Mouse (Mus musculus) intestine, embryonic 16.5 days (tissue): ENCODE results near the gene Kifc1. TPM values are rescaled to one million over a fixed set of nuclear protein-coding genes. Genes with fewer than 3 reads are reported as not detected.
"Not testable (repeated sequence)": the region's sequence is repeated elsewhere in the genome, so short reads cannot be mapped to it uniquely, and the experiment has no call there.

Experiments used
- ATAC-seq: fragments of 200-750 bp; cut with Nextera tagmentation; 2 replicates; pipeline ENCODE4 v1.8.0; 2017; ENCODE audit warnings: moderate TSS enrichment, moderate library complexity
- H3K27ac ChIP-seq: fragments of 300-500 bp; sonication (generic); 2 replicates; pipeline ENCODE4 v1.5.1; 2014; ENCODE audit warnings: mild to moderate bottlenecking, low read length
- H3K27me3 ChIP-seq: fragments of 300-500 bp; sonication (generic); replicated peaks from 2 replicates; pipeline ENCODE4 v1.6.1; 2014; ENCODE audit warnings: low read length, control low read depth, mixed read lengths; ENCODE audit not compliant: control insufficient read depth, insufficient read depth
- H3K36me3 ChIP-seq: fragments of 300-500 bp; sonication (generic); 2 replicates; pipeline ENCODE4 v1.6.1; 2014; ENCODE audit warnings: low read length, control low read depth; ENCODE audit not compliant: control insufficient read depth, insufficient read depth
- H3K4me1 ChIP-seq: fragments of 300-500 bp; sonication (generic); 2 replicates; pipeline ENCODE4 v1.6.1; 2014; ENCODE audit warnings: low read length, control low read depth, mixed read lengths; ENCODE audit not compliant: control insufficient read depth, insufficient read depth
- H3K4me2 ChIP-seq: fragments of 300-500 bp; sonication (generic); 2 replicates; pipeline ENCODE4 v1.6.1; 2014; ENCODE audit warnings: low read depth, low read length, control low read depth
- H3K4me3 ChIP-seq: fragments of 300-500 bp; sonication (generic); 2 replicates; pipeline ENCODE4 v1.5.1; 2014; ENCODE audit warnings: mild to moderate bottlenecking, low read length
- H3K9ac ChIP-seq: fragments of 300-500 bp; sonication (generic); 2 replicates; pipeline ENCODE4 v1.6.1; 2014; ENCODE audit warnings: low read depth, low read length
- H3K9me3 ChIP-seq: fragments of 300-500 bp; sonication (generic); 2 replicates; pipeline ENCODE4 v1.6.1; 2016; ENCODE audit warnings: low read length, control low read depth; ENCODE audit not compliant: control insufficient read depth
- WGBS: fragments of 180-500 bp; shearing (Covaris S2); extraction: QIAGEN DNeasy Blood & Tissue Kit; methylation state at CpG from one replicate; pipeline ENCODE4 v1.1.7; 2014; 5-methylcytosine and 5-hydroxymethylcytosine counted together
- polyA plus RNA-seq: library from polyadenylated mRNA; unstranded; fragments of >200 nt; fragmentation: Nextera tagmentation; extraction: Ambion mirVana; gene quantifications from 2 replicates; pipeline ENCODE4 v1.2.1, GENCODE M21; 2015

Gene Kifc1
- polyA plus RNA-seq, 1 experiment from 2014 or later, result 7.0 TPM

GRCm38 (mm10) chr17:33875797-33876196 lies 14.7 kb downstream of the Kifc1 start:
- H3K27me3 ChIP-seq, ATAC-seq, H3K4me3 ChIP-seq, H3K36me3 ChIP-seq, H3K9me3 ChIP-seq, H3K27ac ChIP-seq, H3K9ac ChIP-seq, H3K4me2 ChIP-seq, H3K4me1 ChIP-seq: not testable (repeated sequence)
- WGBS, result 71% methylated on average over 5 of the region's 5 CpGs

- Histone ChIP-seq H3K4me1 (no peaks in the 10 kb centered on the region), H3K4me2 (no peak overlapping the region), H3K9me3 (no peaks in the 10 kb centered on the region), H3K4me3 (no peak overlapping the region), H3K9ac (no peak overlapping the region), H3K27me3 (no peaks in the 10 kb centered on the region), H3K27ac (no peak overlapping the region), H3K36me3 (no peaks in the 10 kb centered on the region)
- WGBS, result 92% methylated on average over 8 of the region's 11 CpGs
- ATAC-seq, result no peak
Measured at GRCm38 (mm10) chr17:33874411-33874810, 16.1 kb downstream of the Kifc1 start.

GRCm38 (mm10) chr17:33873537-33873936 lies 16.9 kb downstream of the Kifc1 start, which contains the start of gene Gm7029:
Gene Gm7029 (plus strand): TSS chr17:33873837.
- H3K36me3 ChIP-seq, H3K4me3 ChIP-seq, H3K9ac ChIP-seq, H3K4me1 ChIP-seq, H3K4me2 ChIP-seq, ATAC-seq, H3K27ac ChIP-seq, H3K27me3 ChIP-seq, H3K9me3 ChIP-seq: not testable (repeated sequence)
- 89% methylated on average over 3 of the region's 12 CpGs for WGBS

- Histone ChIP-seq H3K27me3 (no peaks in the 10 kb centered on the region), H3K9ac (no peak overlapping the region), H3K9me3 (no peaks in the 10 kb centered on the region), H3K27ac (no peak overlapping the region), H3K4me1 (no peaks in the 10 kb centered on the region), H3K36me3 (no peaks in the 10 kb centered on the region), H3K4me3 (no peak overlapping the region), H3K4me2 (no peak overlapping the region)
- 44% methylated on average over 9 of the region's 9 CpGs for WGBS
- no peak for ATAC-seq
Measured at GRCm38 (mm10) chr17:33865330-33866030, 25.0 kb downstream of the Kifc1 start.

GRCm38 (mm10) chr17:33857816-33858215 lies 32.6 kb downstream of the Kifc1 start:
- WGBS, result 74% methylated on average over 4 of the region's 4 CpGs
- Histone ChIP-seq H3K4me2 (no peak overlapping the region), H3K4me1 (no peaks in the 10 kb centered on the region), H3K9me3 (no peaks in the 10 kb centered on the region), H3K27me3 (no peaks in the 10 kb centered on the region), H3K4me3 (no peak overlapping the region), H3K9ac (no peak overlapping the region), H3K27ac (no peak overlapping the region), H3K36me3 (no peaks in the 10 kb centered on the region)
- no peak for ATAC-seq

DNA sequence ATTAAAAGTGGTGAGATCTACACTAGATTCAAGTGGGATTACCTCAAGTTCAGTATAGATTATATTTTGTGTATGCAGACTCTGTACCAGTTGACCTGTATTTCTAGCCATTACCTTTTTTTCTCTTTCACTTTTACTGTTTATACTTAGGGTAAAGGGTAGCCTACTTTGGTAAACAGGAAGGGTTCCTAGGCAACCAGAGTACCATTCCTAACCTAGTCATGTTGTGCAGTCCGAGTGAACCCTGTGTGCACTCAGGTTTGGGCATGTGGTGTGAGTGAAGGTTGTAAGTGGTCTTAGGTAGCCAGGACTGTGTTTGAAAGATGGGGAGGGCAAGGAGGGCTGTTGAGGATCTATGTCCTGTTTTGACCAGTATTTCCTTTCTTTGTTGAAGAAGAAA lies 39.1 kb downstream of the Kifc1 start:
- H3K9me3 ChIP-seq, result no peaks in the 10 kb centered on the region
- H3K27ac ChIP-seq, result no peak overlapping the region
- H3K4me3 ChIP-seq, result no peak overlapping the region
- no peak overlapping the region for H3K9ac ChIP-seq
- 35% methylated on average over 1 of the region's 1 CpGs for WGBS
- H3K36me3 ChIP-seq, result peaks cover 12% of the 10 kb centered on the region; the same call in 1 of the 2 replicates
- H3K4me1 ChIP-seq, result no peaks in the 10 kb centered on the region
- no peaks in the 10 kb centered on the region for H3K27me3 ChIP-seq
- no peak for ATAC-seq
- no peak overlapping the region for H3K4me2 ChIP-seq

GRCm38 (mm10) chr17:33848139-33848538 lies 42.3 kb downstream of the Kifc1 start:
- Histone ChIP-seq H3K4me3 (no peak overlapping the region), H3K27me3 (no peaks in the 10 kb centered on the region), H3K9ac (no peak overlapping the region), H3K9me3 (no peaks in the 10 kb centered on the region), H3K4me1 (peaks cover 10% of the 10 kb centered on the region), H3K36me3 (peaks cover 12% of the 10 kb centered on the region; the same call in 1 of the 2 replicates), H3K27ac (no peak overlapping the region), H3K4me2 (no peak overlapping the region)
- no peak for ATAC-seq
- WGBS, result 89% methylated on average over 8 of the region's 8 CpGs

GRCm38 (mm10) chr17:33844196-33844595 lies 46.3 kb downstream of the Kifc1 start:
- H3K27me3 ChIP-seq, result no peaks in the 10 kb centered on the region
- H3K9me3 ChIP-seq, result no peaks in the 10 kb centered on the region
- peak overlapping the region; percentile 13; the same call in 1 of the 2 replicates for H3K9ac ChIP-seq
- no peak for ATAC-seq
- H3K4me1 ChIP-seq, result peaks cover 10% of the 10 kb centered on the region
- no peak overlapping the region for H3K27ac ChIP-seq
- 0 out of 2 replicates have a peak overlapping the region, but pooled peaks have one; percentile 80 for H3K4me2 ChIP-seq
- WGBS, result 50% methylated on average over 1 of the region's 1 CpGs
- peaks cover 7% of the 10 kb centered on the region; the same call in 1 of the 2 replicates for H3K36me3 ChIP-seq
- no peak overlapping the region for H3K4me3 ChIP-seq

DNA sequence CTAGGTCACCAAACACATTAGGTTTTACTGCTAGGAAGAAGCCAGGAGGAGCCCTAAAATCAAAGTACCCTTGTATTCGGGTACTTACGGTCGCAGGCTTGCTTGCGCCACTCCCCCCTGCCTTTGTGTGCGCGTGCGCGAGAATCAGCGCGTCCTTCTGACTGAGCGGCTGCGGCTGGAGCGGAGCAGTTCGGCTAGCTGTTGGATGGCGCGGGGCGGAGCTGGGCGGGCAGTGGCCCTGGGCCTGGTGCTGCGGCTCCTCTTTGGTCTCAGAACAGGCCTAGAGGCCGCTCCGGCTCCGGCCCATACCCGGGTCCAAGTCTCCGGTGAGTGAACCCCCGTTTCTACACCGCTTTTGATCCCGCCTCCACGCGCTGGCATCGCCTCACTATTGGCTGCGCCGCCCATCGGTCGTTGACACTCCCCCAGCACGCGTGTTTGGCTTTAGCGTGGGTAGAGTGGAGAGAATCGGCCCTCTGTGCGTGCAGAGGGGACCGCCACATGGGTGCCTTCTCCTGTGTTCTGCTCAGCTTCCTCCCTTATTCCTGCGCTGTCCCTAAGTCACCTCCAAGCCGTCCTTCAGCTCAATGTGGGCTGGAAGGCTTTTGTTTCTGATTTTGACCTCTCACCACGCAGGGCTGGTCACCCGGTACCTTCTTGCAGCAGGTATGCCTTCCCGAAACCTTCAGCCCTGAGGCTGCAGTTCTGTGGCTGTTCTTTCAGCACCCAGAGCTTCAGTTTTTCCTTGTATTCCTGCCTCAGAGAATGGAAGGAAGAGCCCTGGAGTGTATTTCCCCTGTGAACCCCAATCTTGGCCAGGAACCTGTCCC lies 47.3 kb downstream of the Kifc1 start, which contains the start of gene Cd320:
TSS of gene Cd320 (plus strand) at position 126 of the 830 bp plus-strand sequence.
- Histone ChIP-seq H3K4me3 (peak within 1 kb of the TSS; percentile 67), H3K36me3 (peaks cover 3% of the 10 kb centered on the region; the same call in 1 of the 2 replicates), H3K4me1 (peaks cover 10% of the 10 kb centered on the region), H3K9me3 (no peaks in the 10 kb centered on the region), H3K4me2 (peak within 1 kb of the TSS; percentile 80), H3K27ac (no peak within 1 kb of the TSS), H3K27me3 (no peaks in the 10 kb centered on the region), H3K9ac (peak within 1 kb of the TSS; percentile 68)
- peak; percentile 95 for ATAC-seq
- WGBS, result under 1% methylated on average over 45 of the region's 45 CpGs
